Mouse (Mus musculus): Measurements from ENCODE around the gene Bhlhe41. TPM values are rescaled to one million over a fixed set of nuclear protein-coding genes. Genes with fewer than 3 reads are reported as not detected.

Bhlhe41 gene
- polyA plus RNA-seq, 2 experiments, result 0.07 to 0.13 TPM

DNA sequence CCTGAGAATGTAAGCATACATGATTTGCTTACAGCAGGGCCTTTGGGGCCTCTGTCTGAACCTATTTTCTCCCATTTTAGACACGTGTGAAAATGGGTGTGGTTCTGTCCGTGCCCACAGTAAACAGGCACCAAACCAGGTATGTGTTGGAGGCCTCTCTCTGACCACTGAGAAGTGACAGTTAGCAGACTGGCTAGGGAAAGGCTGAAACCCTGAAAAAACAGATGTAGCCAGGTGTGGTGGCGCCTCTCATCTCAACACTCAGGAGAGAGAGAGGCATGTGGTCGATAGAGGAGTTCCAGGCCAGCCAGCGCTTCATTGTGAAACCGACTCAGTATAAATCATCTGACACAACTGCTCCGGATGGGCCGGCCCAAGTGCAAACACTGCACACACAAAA lies 6.9 kb downstream of the Bhlhe41 start:
- no peak for DNase-seq (ENCODE audit: low read depth in 3 of 3, low spot score in 3 of 3)

DNA sequence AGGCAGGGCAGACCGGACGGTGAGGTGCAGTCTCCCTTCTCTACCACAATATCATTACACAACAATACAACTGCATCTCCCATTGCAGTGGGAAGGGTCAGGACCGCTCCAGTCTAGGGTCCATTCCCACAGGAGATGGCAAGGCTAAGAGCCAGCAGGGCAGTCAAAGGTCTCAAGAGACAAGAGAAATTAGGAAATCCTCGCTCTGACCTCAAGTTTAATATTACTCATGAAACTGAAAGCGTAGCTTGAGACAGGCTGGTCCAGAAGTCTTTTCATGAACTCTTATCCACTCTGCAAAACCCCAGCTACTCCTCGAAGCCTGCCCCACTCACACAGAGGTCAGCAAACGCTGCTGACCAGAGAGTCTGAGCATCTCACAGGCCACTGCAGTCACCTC lies 7.9 kb downstream of the Bhlhe41 start:
- DNase-seq (ENCODE audit: low read depth in 3 of 3, low spot score in 3 of 3), result no peak
- peaks cover 8% of the 10 kb centered on the region for H3K27me3 ChIP-seq (ENCODE audit: control insufficient read depth, insufficient read depth, low read length)
- no peaks in the 10 kb centered on the region for H3K9me3 ChIP-seq (ENCODE audit: control insufficient read depth, low read length)
- H3K4me2 ChIP-seq (ENCODE audit: low read depth), result no peak overlapping the region
- H3K4me1 ChIP-seq (replicated peaks; ENCODE audit: control insufficient read depth in 2 of 2, insufficient read depth in 2 of 2, low read length in 1 of 2), result 0 out of 4 replicates have a peak, but pooled peaks cover 0 to 3% of the 10 kb centered on the region in 2 experiments
- TF ChIP-seq CTCF (IDR thresholded peaks at IDR 0.05; ENCODE audit: low read depth), result no peak
- no peak for TF ChIP-seq EP300 (IDR thresholded peaks at IDR 0.05; ENCODE audit: low read depth)
- no peak overlapping the region for H3K27ac ChIP-seq
- no peak for ATAC-seq (ENCODE audit: insufficient read depth)
- no peak overlapping the region for H3K9ac ChIP-seq (replicated peaks)
- H3K36me3 ChIP-seq (replicated peaks; ENCODE audit: control insufficient read depth, insufficient read depth, low read depth), result no peaks in the 10 kb centered on the region
- 73% methylated on average over 7 of the region's 7 CpGs for WGBS (ENCODE audit: insufficient replicate concordance)
- H3K4me3 ChIP-seq (ENCODE audit: insufficient read depth in 1 of 2, low read depth in 2 of 2, low read length in 2 of 2), result no peak overlapping the region

More for the DNA sequence above, 6.9 kb downstream of the Bhlhe41 start:
- Histone ChIP-seq H3K9me3 (ENCODE audit: control insufficient read depth, low read length) (no peaks in the 10 kb centered on the region), H3K27me3 (ENCODE audit: control insufficient read depth, insufficient read depth, low read length) (peaks cover 18% of the 10 kb centered on the region), H3K27ac (no peak overlapping the region), H3K4me2 (ENCODE audit: low read depth) (no peak overlapping the region), H3K4me3 (ENCODE audit: insufficient read depth in 1 of 2, low read depth in 2 of 2, low read length in 2 of 2) (no peak overlapping the region), H3K36me3 (replicated peaks; ENCODE audit: control insufficient read depth, insufficient read depth, low read depth) (no peaks in the 10 kb centered on the region), H3K9ac (replicated peaks) (no peak overlapping the region), H3K4me1 (replicated peaks; ENCODE audit: control insufficient read depth in 2 of 2, insufficient read depth in 2 of 2, low read length in 1 of 2) (0 out of 4 replicates have a peak, but pooled peaks cover 0 to 3% of the 10 kb centered on the region in 2 experiments)
- ATAC-seq (ENCODE audit: insufficient read depth), result no peak
- WGBS (ENCODE audit: insufficient replicate concordance), result 53% methylated on average over 8 of the region's 8 CpGs
- TF ChIP-seq EP300 (IDR thresholded peaks at IDR 0.05; ENCODE audit: low read depth) (no peak), CTCF (IDR thresholded peaks at IDR 0.05; ENCODE audit: low read depth) (no peak)

DNA sequence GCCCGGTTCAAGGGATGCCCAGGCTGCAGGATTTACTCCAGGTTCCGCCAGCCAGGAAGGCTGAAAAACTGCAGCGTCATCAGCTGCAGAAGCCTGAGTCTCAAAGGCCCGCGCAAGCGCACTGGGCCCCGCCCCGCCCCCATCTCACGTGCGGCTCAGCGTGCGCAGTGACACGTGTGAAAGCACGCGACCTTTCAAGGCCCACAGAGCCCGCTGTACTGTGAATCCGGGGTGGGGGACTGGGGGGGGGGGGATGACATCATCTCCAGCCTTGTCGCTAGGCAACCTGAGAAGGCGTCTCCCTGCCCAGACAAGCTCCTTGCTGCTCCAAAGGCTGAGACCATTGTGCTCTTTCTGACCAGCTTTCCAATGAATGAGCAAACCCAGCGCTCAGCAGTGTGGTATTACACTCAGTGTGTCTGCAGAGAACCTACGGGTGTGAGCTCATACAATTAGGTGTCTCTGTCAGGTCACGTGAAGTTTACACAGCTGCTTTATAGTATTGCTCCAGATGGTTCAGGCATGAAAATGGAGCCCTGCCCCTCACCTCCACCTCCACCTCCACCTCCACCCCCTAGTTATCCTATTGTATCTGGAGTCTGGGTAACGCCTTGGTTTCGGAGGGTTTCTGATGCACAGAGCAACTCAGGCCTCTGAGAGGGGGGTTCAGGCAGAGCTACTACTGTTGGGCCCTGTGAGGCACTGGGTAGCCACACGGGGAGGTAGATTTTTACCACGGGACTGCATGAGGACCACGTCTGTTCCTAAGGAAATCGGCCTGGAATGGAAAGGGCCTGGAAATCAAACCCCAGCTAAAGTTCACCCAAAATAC lies 9.4 kb downstream of the Bhlhe41 start:
- 18% methylated on average over 27 of the region's 28 CpGs for WGBS (ENCODE audit: insufficient replicate concordance)
- Histone ChIP-seq H3K36me3 (replicated peaks; ENCODE audit: control insufficient read depth, insufficient read depth, low read depth) (no peaks in the 10 kb centered on the region), H3K4me3 (ENCODE audit: insufficient read depth in 1 of 2, low read depth in 2 of 2, low read length in 2 of 2) (no peak overlapping the region), H3K27me3 (ENCODE audit: control insufficient read depth, insufficient read depth, low read length) (no peaks in the 10 kb centered on the region), H3K27ac (no peak overlapping the region), H3K9ac (replicated peaks) (no peak overlapping the region), H3K4me1 (replicated peaks; ENCODE audit: control insufficient read depth in 2 of 2, insufficient read depth in 2 of 2, low read length in 1 of 2) (0 out of 4 replicates have a peak, but pooled peaks cover 0 to 3% of the 10 kb centered on the region in 2 experiments), H3K4me2 (ENCODE audit: low read depth) (peak overlapping the region; percentile 28), H3K9me3 (ENCODE audit: control insufficient read depth, low read length) (no peaks in the 10 kb centered on the region)
- TF ChIP-seq EP300 (IDR thresholded peaks at IDR 0.05; ENCODE audit: low read depth), result no peak
- no peak for TF ChIP-seq CTCF (IDR thresholded peaks at IDR 0.05; ENCODE audit: low read depth)
- DNase-seq (ENCODE audit: low read depth in 3 of 3, low spot score in 3 of 3), result peak; percentile 51 to 60 (median 55)
- ATAC-seq (ENCODE audit: insufficient read depth), result peak; percentile 67

DNA sequence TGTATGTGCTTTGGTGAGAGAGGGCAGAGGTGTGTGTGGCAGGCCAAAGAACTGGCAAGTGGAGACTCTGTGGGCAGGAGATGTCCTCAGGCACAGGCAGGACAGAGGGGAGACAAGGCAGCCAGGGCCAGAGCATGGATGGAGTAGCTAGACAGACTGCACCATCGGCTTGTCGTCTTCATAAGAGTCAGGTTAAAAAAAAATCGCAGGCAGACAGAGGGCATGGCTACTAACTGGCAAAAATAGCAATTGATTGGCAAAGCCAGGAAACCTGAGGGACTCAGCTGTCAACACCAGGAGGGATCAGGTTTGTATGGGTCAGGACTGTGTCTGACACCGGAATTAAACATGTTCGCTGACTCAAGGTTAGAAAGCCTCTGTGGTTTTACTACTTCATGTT lies 10.6 kb downstream of the Bhlhe41 start:
- H3K9me3 ChIP-seq (ENCODE audit: control insufficient read depth, low read length), result no peaks in the 10 kb centered on the region
- H3K4me3 ChIP-seq (ENCODE audit: insufficient read depth in 1 of 2, low read depth in 2 of 2, low read length in 2 of 2), result no peak overlapping the region
- 0 out of 4 replicates have a peak, but pooled peaks cover 0 to 3% of the 10 kb centered on the region in 2 experiments for H3K4me1 ChIP-seq (replicated peaks; ENCODE audit: control insufficient read depth in 2 of 2, insufficient read depth in 2 of 2, low read length in 1 of 2)
- no peak overlapping the region for H3K27ac ChIP-seq
- no peaks in the 10 kb centered on the region for H3K27me3 ChIP-seq (ENCODE audit: control insufficient read depth, insufficient read depth, low read length)
- WGBS (ENCODE audit: insufficient replicate concordance), result 65% methylated on average over 5 of the region's 5 CpGs
- DNase-seq (ENCODE audit: low read depth in 3 of 3, low spot score in 3 of 3), result no peak
- H3K4me2 ChIP-seq (ENCODE audit: low read depth), result no peak overlapping the region
- no peaks in the 10 kb centered on the region for H3K36me3 ChIP-seq (replicated peaks; ENCODE audit: control insufficient read depth, insufficient read depth, low read depth)
- TF ChIP-seq EP300 (IDR thresholded peaks at IDR 0.05; ENCODE audit: low read depth) (no peak), CTCF (IDR thresholded peaks at IDR 0.05; ENCODE audit: low read depth) (no peak)
- H3K9ac ChIP-seq (replicated peaks), result no peak overlapping the region
- no peak for ATAC-seq (ENCODE audit: insufficient read depth)

DNA sequence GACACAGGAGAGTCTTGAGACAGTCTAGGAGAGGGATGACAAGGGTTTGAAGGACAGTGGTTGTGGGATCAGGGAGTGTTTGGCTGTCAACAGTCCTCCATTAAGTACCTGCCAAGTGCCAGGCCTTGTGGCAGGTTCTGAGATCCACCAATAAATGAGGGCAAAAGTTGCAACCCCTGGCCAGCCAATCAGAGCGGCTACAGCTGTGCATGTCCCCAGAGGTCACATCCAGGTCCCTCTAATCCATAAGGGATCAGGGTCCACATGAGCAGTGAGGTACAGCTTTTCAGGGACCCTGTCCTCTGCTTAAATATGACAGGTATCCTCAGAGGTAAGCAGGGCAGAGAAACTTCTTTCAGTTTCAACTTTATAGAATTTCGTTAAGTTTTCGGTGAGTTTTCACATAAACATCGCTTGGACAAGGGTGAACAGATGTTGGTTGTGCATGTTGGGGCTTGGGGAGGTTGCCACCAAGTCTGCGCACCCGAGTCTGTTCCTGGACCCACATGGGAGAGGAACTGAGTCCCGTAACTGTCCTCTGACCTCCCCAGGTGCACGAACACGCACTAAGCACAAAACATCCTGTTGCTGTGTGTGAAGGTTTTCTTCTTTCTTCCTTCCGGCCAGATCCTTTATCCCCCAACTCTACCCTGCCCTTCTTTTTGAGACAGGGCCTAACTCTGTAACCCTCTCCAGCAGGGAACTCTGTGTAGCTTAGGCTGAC lies 11.8 kb downstream of the Bhlhe41 start:
- Histone ChIP-seq H3K4me2 (ENCODE audit: low read depth) (no peak overlapping the region), H3K4me3 (ENCODE audit: insufficient read depth in 1 of 2, low read depth in 2 of 2, low read length in 2 of 2) (no peak overlapping the region), H3K9ac (replicated peaks) (no peak overlapping the region), H3K27me3 (ENCODE audit: control insufficient read depth, insufficient read depth, low read length) (no peaks in the 10 kb centered on the region), H3K27ac (no peak overlapping the region), H3K9me3 (ENCODE audit: control insufficient read depth, low read length) (no peaks in the 10 kb centered on the region), H3K4me1 (replicated peaks; ENCODE audit: control insufficient read depth in 2 of 2, insufficient read depth in 2 of 2, low read length in 1 of 2) (0 out of 4 replicates have a peak, but pooled peaks cover 0 to 3% of the 10 kb centered on the region in 2 experiments), H3K36me3 (replicated peaks; ENCODE audit: control insufficient read depth, insufficient read depth, low read depth) (no peaks in the 10 kb centered on the region)
- 69% methylated on average over 10 of the region's 10 CpGs for WGBS (ENCODE audit: insufficient replicate concordance)
- no peak for DNase-seq (ENCODE audit: low read depth in 3 of 3, low spot score in 3 of 3)
- TF ChIP-seq EP300 (IDR thresholded peaks at IDR 0.05; ENCODE audit: low read depth) (no peak), CTCF (IDR thresholded peaks at IDR 0.05; ENCODE audit: low read depth) (no peak)
- no peak for ATAC-seq (ENCODE audit: insufficient read depth)
